Mouse (Mus musculus): ENCODE results near the gene Nlrc4.

Gene Nlrc4

GRCm38 (mm10) chr17:74430074-74430473 is 28.9 kb downstream of the Nlrc4 start:
- DNase-seq (ENCODE audit: low read depth, low spot score), result no peak

GRCm38 (mm10) chr17:74424401-74425005 is 34.4 kb downstream of the Nlrc4 start:
- no peak for DNase-seq (ENCODE audit: low read depth, low spot score)

GRCm38 (mm10) chr17:74420656-74421055 is 38.3 kb downstream of the Nlrc4 start:
- no peak for DNase-seq (ENCODE audit: low read depth, low spot score)

- no peak for DNase-seq (ENCODE audit: low read depth, low spot score)
Measured at GRCm38 (mm10) chr17:74418171-74418570, 40.8 kb downstream of the Nlrc4 start.

GRCm38 (mm10) chr17:74416841-74417360 is 42.0 kb downstream of the Nlrc4 start:
- DNase-seq (ENCODE audit: low read depth, low spot score), result no peak

- DNase-seq (ENCODE audit: low read depth, low spot score), result no peak
Measured at GRCm38 (mm10) chr17:74414671-74415070, 44.3 kb downstream of the Nlrc4 start.

- DNase-seq (ENCODE audit: low read depth, low spot score), result no peak
Measured at GRCm38 (mm10) chr17:74413324-74413723, 45.6 kb downstream of the Nlrc4 start.

- DNase-seq (ENCODE audit: low read depth, low spot score), result no peak
Measured at GRCm38 (mm10) chr17:74409722-74410121, 49.2 kb downstream of the Nlrc4 start.

- no peak for DNase-seq (ENCODE audit: low read depth, low spot score)
Measured at GRCm38 (mm10) chr17:74406487-74406886, 52.5 kb downstream of the Nlrc4 start.

- DNase-seq (ENCODE audit: low read depth, low spot score), result no peak
Measured at GRCm38 (mm10) chr17:74402486-74403222, 56.3 kb downstream of the Nlrc4 start.

GRCm38 (mm10) chr17:74397173-74397572 is 61.8 kb downstream of the Nlrc4 start:
- no peak for DNase-seq (ENCODE audit: low read depth, low spot score)

- DNase-seq (ENCODE audit: low read depth, low spot score), result no peak
Measured at GRCm38 (mm10) chr17:74396766-74397165, 62.2 kb downstream of the Nlrc4 start.

- peak; percentile 95 for DNase-seq (ENCODE audit: low read depth, low spot score)
Measured at GRCm38 (mm10) chr17:74395383-74396065, 63.4 kb downstream of the Nlrc4 start, which contains the start of gene Slc30a6. Gene Slc30a6, plus strand, starts transcription at chr17:74395608.

- DNase-seq (ENCODE audit: low read depth, low spot score), result no peak
Measured at GRCm38 (mm10) chr17:74394855-74395254, 64.1 kb downstream of the Nlrc4 start.

GRCm38 (mm10) chr17:74394381-74394780 is 64.6 kb downstream of the Nlrc4 start:
- no peak for DNase-seq (ENCODE audit: low read depth, low spot score)

- DNase-seq (ENCODE audit: low read depth, low spot score), result no peak
Measured at GRCm38 (mm10) chr17:74389847-74390246, 69.1 kb downstream of the Nlrc4 start.

GRCm38 (mm10) chr17:74386657-74387056 is 72.3 kb downstream of the Nlrc4 start:
- DNase-seq (ENCODE audit: low read depth, low spot score), result no peak

- no peak for DNase-seq (ENCODE audit: low read depth, low spot score)
Measured at GRCm38 (mm10) chr17:74376916-74377315, 82.0 kb downstream of the Nlrc4 start.
